Mouse (Mus musculus) liver, embryonic 12.5 days (tissue): Measurements from ENCODE around the gene Gfpt1. TPM values are rescaled to one million over a fixed set of nuclear protein-coding genes. Genes with fewer than 3 reads are reported as not detected.

Experiments used
- ATAC-seq: fragments of 200-750 bp; cut with Nextera tagmentation; 2 replicates; pipeline ENCODE4 v1.8.0; 2017; ENCODE audit warnings: moderate number of reproducible peaks, mild to moderate bottlenecking, moderate library complexity
- H3K27ac ChIP-seq: fragments of 300-500 bp; sonication (generic); 2 replicates; pipeline ENCODE4 v1.5.1; 2016; ENCODE audit warnings: mild to moderate bottlenecking
- H3K27me3 ChIP-seq: fragments of 300-500 bp; sonication (generic); replicated peaks from 2 replicates; pipeline ENCODE4 v1.6.1; 2016; ENCODE audit warnings: mild to moderate bottlenecking, moderate library complexity
- H3K36me3 ChIP-seq: fragments of 300-500 bp; sonication (generic); 2 replicates; pipeline ENCODE4 v1.6.1; 2016; ENCODE audit warnings: mild to moderate bottlenecking, moderate library complexity
- H3K4me1 ChIP-seq: fragments of 300-500 bp; sonication (generic); 2 replicates; pipeline ENCODE4 v1.6.1; 2016
- H3K4me2 ChIP-seq: fragments of 300-500 bp; sonication (generic); 2 replicates; pipeline ENCODE4 v1.6.1; 2016; ENCODE audit warnings: mild to moderate bottlenecking, moderate library complexity
- H3K4me3 ChIP-seq: fragments of 300-500 bp; sonication (generic); 2 replicates; pipeline ENCODE4 v1.5.1; 2016; ENCODE audit warnings: mild to moderate bottlenecking, moderate library complexity
- H3K9ac ChIP-seq: fragments of 300-500 bp; sonication (generic); 2 replicates; pipeline ENCODE4 v1.6.1; 2016; ENCODE audit warnings: mild to moderate bottlenecking, moderate library complexity
- H3K9me3 ChIP-seq: fragments of 300-500 bp; sonication (generic); replicated peaks from 2 replicates; pipeline ENCODE4 v1.6.1; 2016; ENCODE audit warnings: mild to moderate bottlenecking, moderate library complexity
- WGBS: fragments of 180-500 bp; shearing (Covaris S2); methylation state at CpG from one replicate; pipeline ENCODE4 v1.1.7; 2016; ENCODE audit not compliant: insufficient replicate concordance; 5-methylcytosine and 5-hydroxymethylcytosine counted together
- polyA plus RNA-seq: library from polyadenylated mRNA; unstranded; fragments of >200 nt; fragmentation: Nextera tagmentation; extraction: Ambion mirVana; gene quantifications from 2 replicates; pipeline ENCODE4 v1.2.1, GENCODE M21; 2016

The Gfpt1 gene
- polyA plus RNA-seq, 1 experiment from 2014 or later = 9.2 TPM

DNA sequence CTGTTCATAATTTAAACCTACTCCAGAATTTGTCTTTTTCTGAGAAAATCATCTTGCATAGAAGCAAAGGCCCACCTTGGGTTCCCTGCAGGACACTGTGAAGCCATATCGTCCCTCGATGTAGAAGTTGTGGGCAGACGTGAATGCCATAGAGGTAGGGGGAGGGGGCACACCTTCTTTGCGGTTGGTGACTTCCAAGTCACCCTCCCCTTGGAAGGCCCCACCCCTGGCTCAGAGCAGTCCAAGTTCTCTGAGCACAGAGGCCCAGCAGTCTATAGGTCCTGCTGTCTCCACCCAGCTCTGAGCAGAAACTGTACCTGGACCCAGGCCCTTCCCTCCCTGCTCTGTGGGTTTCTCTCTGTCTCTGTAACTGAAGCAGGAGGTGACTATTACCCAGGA is 59.3 kb downstream of the Gfpt1 start:
- Histone ChIP-seq H3K27me3 (no peaks in the 10 kb centered on the region; the same call in 1 of the 2 replicates), H3K4me2 (no peak overlapping the region), H3K9me3 (no peaks in the 10 kb centered on the region), H3K4me1 (peaks cover 12% of the 10 kb centered on the region), H3K4me3 (no peak overlapping the region), H3K27ac (no peak overlapping the region), H3K36me3 (no peaks in the 10 kb centered on the region), H3K9ac (no peak overlapping the region)
- WGBS = 18% methylated on average over 4 of the region's 4 CpGs
- ATAC-seq = 0 out of 2 replicates have a peak, but pooled peaks have one; percentile 30

- no peaks in the 10 kb centered on the region; the same call in 1 of the 2 replicates for H3K27me3 ChIP-seq
- no peak overlapping the region for H3K4me2 ChIP-seq
- H3K9me3 ChIP-seq = no peaks in the 10 kb centered on the region
- peaks cover 12% of the 10 kb centered on the region for H3K4me1 ChIP-seq
- no peak for ATAC-seq
- H3K27ac ChIP-seq = no peak overlapping the region
- no peak overlapping the region for H3K9ac ChIP-seq
- no peak overlapping the region for H3K4me3 ChIP-seq
- WGBS = 45% methylated on average over 7 of the region's 7 CpGs
- H3K36me3 ChIP-seq = no peaks in the 10 kb centered on the region
These were observed 59.8 kb downstream of the Gfpt1 start for GRCm38 (mm10) chr6:87102421-87102911.

DNA sequence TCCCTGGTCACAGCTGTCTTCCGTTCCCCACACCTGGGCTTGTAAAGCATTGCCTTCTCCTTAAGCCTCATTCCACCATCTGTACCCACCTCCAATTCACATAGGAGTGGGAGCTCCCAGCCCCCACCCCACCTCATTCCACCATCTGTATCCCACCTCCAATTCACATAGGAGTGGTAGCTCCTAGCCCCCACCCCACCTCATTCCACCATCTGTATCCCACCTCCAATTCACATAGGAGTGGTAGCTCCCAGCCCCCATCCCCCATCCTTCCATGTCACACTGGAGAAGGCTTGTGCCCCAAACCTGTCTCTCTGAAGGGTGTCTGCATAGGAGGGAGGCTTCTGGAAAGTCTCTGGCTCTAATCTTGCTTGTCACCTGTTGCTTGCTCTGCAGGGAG is 60.7 kb downstream of the Gfpt1 start:
- Histone ChIP-seq H3K4me1 (peaks cover 12% of the 10 kb centered on the region), H3K27me3 (no peaks in the 10 kb centered on the region; the same call in 1 of the 2 replicates), H3K4me2 (no peak overlapping the region), H3K9ac (no peak overlapping the region), H3K36me3 (no peaks in the 10 kb centered on the region), H3K4me3 (no peak overlapping the region), H3K27ac (no peak overlapping the region), H3K9me3 (no peaks in the 10 kb centered on the region)
- 68% methylated on average over 1 of the region's 1 CpGs for WGBS
- ATAC-seq = no peak

- 57% methylated on average over 11 of the region's 11 CpGs for WGBS
- Histone ChIP-seq H3K4me2 (no peak within 1 kb of the TSS), H3K27me3 (peaks cover 2% of the 10 kb centered on the region), H3K4me3 (no peak within 1 kb of the TSS), H3K27ac (no peak within 1 kb of the TSS), H3K9me3 (no peaks in the 10 kb centered on the region), H3K36me3 (no peaks in the 10 kb centered on the region), H3K9ac (no peak within 1 kb of the TSS), H3K4me1 (peaks cover 12% of the 10 kb centered on the region)
- ATAC-seq = no peak
These were observed 61.6 kb downstream of the Gfpt1 start, which contains the start of gene D6Ertd527e for GRCm38 (mm10) chr6:87104123-87104796. Gene D6Ertd527e, plus strand, starts transcription at chr6:87104746.

DNA sequence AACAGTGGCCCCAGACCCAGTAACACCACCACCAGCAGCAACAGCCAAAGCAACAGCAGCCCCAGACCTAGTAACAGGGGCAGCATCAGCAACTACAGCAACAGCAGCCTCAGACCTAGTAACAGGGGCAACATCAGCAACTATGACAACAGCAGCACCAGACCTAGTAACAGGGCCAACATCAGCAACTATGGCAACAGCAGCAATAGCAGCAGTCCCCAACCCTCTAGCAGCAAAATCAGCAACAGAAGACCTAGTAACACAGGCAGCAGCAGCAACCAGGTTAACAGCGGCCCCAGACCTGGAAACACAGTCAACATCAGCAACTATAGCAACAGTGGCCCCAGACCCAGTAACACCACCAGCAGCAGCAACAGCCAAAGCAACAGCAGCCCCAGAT is 68.8 kb downstream of the Gfpt1 start:
- Histone ChIP-seq H3K9ac (no peak overlapping the region), H3K27me3 (peaks cover 23% of the 10 kb centered on the region), H3K36me3 (no peaks in the 10 kb centered on the region), H3K4me2 (no peak overlapping the region), H3K27ac (no peak overlapping the region), H3K9me3 (no peaks in the 10 kb centered on the region), H3K4me1 (no peaks in the 10 kb centered on the region), H3K4me3 (no peak overlapping the region)
- ATAC-seq = no peak
- 70% methylated on average over 1 of the region's 1 CpGs for WGBS

- no peak overlapping the region for H3K27ac ChIP-seq
- ATAC-seq = no peak
- WGBS = 73% methylated on average over 6 of the region's 6 CpGs
These were observed 69.5 kb downstream of the Gfpt1 start for GRCm38 (mm10) chr6:87112125-87112524.

DNA sequence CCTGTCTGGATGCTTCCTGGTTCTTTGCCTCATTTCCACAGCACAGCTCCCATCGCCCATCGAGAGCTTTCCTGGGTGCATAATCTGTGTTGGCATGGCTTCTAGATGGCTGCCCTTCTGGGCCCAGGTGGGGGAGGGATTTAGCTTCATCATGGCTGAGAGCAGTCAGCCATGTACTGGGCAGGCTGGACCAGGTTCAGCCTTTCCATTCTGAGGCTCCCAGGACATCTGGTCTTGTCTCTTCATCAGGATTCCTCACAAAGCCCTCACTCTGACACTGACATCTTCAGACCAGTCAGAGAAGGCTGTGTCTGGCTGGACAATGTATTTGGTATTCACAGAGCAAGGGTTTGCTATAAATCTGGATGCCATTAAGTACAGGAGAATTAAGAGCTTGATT is 73.3 kb downstream of the Gfpt1 start:
- Histone ChIP-seq H3K4me2 (no peak overlapping the region), H3K4me3 (no peak overlapping the region), H3K9me3 (0 out of 2 replicates have a peak, but pooled peaks cover 3% of the 10 kb centered on the region), H3K36me3 (no peaks in the 10 kb centered on the region), H3K27me3 (peaks cover 10% of the 10 kb centered on the region; the same call in 1 of the 2 replicates), H3K27ac (no peak overlapping the region), H3K4me1 (no peaks in the 10 kb centered on the region), H3K9ac (no peak overlapping the region)
- no peak for ATAC-seq
- WGBS = 70% methylated on average over 2 of the region's 2 CpGs

More at GRCm38 (mm10) chr6:87112125-87112524, 69.5 kb downstream of the Gfpt1 start:
- H3K9ac ChIP-seq = no peak overlapping the region
- H3K4me2 ChIP-seq = no peak overlapping the region
- peaks cover 23% of the 10 kb centered on the region for H3K27me3 ChIP-seq
- H3K36me3 ChIP-seq = no peaks in the 10 kb centered on the region
- no peak overlapping the region for H3K4me3 ChIP-seq
- no peaks in the 10 kb centered on the region for H3K4me1 ChIP-seq
- H3K9me3 ChIP-seq = no peaks in the 10 kb centered on the region

DNA sequence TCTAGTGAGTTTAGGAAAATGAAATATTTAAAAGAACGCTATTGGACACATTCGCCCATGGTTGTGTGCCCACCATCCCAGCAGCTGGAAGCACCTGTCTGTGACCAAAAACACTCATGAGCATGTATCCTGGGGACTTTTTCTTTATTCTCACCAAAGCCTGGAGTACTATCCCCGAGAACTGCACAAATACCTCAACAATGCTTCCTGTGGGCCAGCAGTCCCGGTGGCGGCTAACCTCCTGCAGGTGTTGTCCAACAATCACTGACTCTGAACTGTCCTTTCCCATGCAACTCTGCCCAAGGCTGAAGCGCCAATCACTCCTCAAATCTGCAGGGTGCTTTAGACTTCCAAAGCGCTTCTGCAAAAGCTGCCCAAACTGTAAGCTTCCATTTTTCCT is 74.0 kb downstream of the Gfpt1 start:
- H3K4me1 ChIP-seq = no peaks in the 10 kb centered on the region
- H3K27me3 ChIP-seq = peaks cover 5% of the 10 kb centered on the region; the same call in 1 of the 2 replicates
- H3K36me3 ChIP-seq = no peaks in the 10 kb centered on the region
- 69% methylated on average over 7 of the region's 7 CpGs for WGBS
- H3K9ac ChIP-seq = no peak overlapping the region
- H3K9me3 ChIP-seq = 0 out of 2 replicates have a peak, but pooled peaks cover 3% of the 10 kb centered on the region
- H3K27ac ChIP-seq = no peak overlapping the region
- ATAC-seq = no peak
- no peak overlapping the region for H3K4me3 ChIP-seq
- H3K4me2 ChIP-seq = no peak overlapping the region

GRCm38 (mm10) chr6:87119066-87119837 is 76.6 kb downstream of the Gfpt1 start:
- Histone ChIP-seq H3K4me3 (no peak overlapping the region), H3K4me1 (no peaks in the 10 kb centered on the region), H3K27me3 (no peaks in the 10 kb centered on the region; the same call in 1 of the 2 replicates), H3K9ac (no peak overlapping the region), H3K9me3 (0 out of 2 replicates have a peak, but pooled peaks cover 3% of the 10 kb centered on the region), H3K36me3 (no peaks in the 10 kb centered on the region), H3K27ac (no peak overlapping the region), H3K4me2 (0 out of 2 replicates have a peak overlapping the region, but pooled peaks have one; percentile 5)
- peak; percentile 67 for ATAC-seq
- WGBS = 71% methylated on average over 20 of the region's 20 CpGs

DNA sequence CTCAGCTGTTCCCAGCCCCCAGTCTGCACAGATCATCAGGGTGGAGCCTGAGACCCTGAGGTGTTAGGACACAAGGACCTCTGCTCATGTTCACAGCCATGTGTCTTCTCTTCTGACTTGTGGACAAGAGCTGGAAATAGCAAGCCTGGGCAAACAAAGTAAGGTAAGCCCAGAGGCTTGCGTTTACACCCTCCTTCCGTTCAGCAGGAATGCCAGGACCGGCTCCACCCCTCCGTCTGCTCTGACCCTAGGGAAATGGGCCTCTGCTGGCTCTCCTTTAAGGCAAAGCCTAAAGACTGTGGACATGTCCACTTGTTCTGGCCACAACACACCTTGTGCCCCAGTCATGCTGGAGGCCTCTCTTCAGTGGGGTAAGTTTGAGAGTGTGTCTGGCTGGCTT is 77.3 kb downstream of the Gfpt1 start:
- Histone ChIP-seq H3K4me1 (no peaks in the 10 kb centered on the region), H3K9ac (no peak overlapping the region), H3K27me3 (no peaks in the 10 kb centered on the region; the same call in 1 of the 2 replicates), H3K9me3 (0 out of 2 replicates have a peak, but pooled peaks cover 3% of the 10 kb centered on the region), H3K27ac (no peak overlapping the region), H3K36me3 (no peaks in the 10 kb centered on the region), H3K4me3 (no peak overlapping the region), H3K4me2 (no peak overlapping the region)
- WGBS = 76% methylated on average over 4 of the region's 4 CpGs
- peak; percentile 32; the same call in 1 of the 2 replicates for ATAC-seq

GRCm38 (mm10) chr6:87120661-87121060 is 78.0 kb downstream of the Gfpt1 start:
- H3K9me3 ChIP-seq = 0 out of 2 replicates have a peak, but pooled peaks cover 3% of the 10 kb centered on the region
- H3K27ac ChIP-seq = no peak overlapping the region
- 70% methylated on average over 6 of the region's 6 CpGs for WGBS
- H3K4me1 ChIP-seq = no peaks in the 10 kb centered on the region
- H3K27me3 ChIP-seq = no peaks in the 10 kb centered on the region; the same call in 1 of the 2 replicates
- H3K36me3 ChIP-seq = no peaks in the 10 kb centered on the region
- H3K4me3 ChIP-seq = no peak overlapping the region
- ATAC-seq = no peak
- no peak overlapping the region for H3K4me2 ChIP-seq
- no peak overlapping the region for H3K9ac ChIP-seq

GRCm38 (mm10) chr6:87121961-87122360 is 79.3 kb downstream of the Gfpt1 start:
- peaks cover under 1% of the 10 kb centered on the region; the same call in 1 of the 2 replicates for H3K4me1 ChIP-seq
- 66% methylated on average over 7 of the region's 7 CpGs for WGBS
- H3K4me2 ChIP-seq = no peak overlapping the region
- no peak for ATAC-seq
- no peak overlapping the region for H3K27ac ChIP-seq
- H3K4me3 ChIP-seq = no peak overlapping the region
- no peak overlapping the region for H3K9ac ChIP-seq
- 0 out of 2 replicates have a peak, but pooled peaks cover 3% of the 10 kb centered on the region for H3K9me3 ChIP-seq
- no peaks in the 10 kb centered on the region for H3K27me3 ChIP-seq
- no peaks in the 10 kb centered on the region for H3K36me3 ChIP-seq
